Mouse (Mus musculus) urinary bladder, postnatal 25 days (tissue): ENCODE measurements around the gene Dlg2.
A peak's percentile ranks its signal among the peaks of the same experiment; 100 is the strongest.

Experiments used
- DNase-seq: peaks from one replicate; pipeline ENCODE4 v3.0.0; 2022; ENCODE audit warnings: low spot score

Dlg2 gene

DNA sequence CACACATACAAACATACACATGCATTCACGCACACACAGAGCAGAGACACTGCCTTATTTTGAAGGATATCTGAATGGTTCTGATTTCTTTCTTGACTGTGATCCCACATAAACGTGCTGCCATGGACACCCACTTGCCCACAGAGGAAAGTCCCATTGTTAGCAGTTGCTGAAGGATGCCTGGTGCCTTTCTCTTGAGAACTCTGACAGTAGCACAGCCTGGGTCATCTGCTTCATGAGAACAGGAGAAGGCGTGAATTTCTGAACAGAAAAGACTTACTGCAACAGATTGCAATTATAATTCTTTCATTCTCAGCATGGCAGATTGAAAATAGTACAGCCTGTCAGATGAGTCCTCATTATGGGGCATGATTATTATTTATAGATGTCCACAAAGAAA, 1442.6 kb downstream of the Dlg2 start:
- no peak for DNase-seq

- no peak for DNase-seq
Measured at GRCm38 (mm10) chr7:91919738-91920137, 1443.3 kb downstream of the Dlg2 start.

DNA sequence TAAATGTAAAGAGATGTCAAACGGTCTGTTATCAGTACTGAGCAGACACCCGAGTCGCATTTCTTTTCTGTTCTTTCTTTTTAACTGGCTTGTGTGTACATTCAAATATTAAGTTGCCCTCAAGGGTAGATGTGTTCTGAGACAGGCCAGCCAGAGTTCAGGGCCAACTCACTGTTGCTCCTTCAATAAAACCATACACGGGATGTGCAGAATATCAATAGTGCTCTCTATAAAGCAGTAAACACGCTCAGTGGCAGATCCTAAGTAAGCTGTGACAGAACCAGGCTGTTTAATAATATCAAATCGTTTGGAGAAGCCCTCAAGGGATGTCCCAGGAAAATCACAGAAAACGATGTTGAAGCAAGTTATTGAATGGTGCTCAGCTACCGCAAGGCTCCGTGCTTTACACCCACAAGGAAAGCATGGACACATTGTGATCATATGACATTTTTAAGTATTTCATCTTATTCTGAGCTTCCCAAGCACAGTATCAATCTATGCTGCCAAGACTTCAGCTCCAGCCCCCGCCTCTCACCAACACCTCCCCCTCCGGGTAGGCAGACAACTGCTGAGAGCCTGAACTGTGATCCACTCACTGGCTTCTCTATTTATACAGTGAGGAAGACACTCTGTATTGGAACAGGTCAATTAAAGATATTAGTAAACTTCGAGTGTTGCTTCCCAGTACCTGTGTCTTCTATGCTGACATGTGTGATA, 1458.6 kb downstream of the Dlg2 start:
- DNase-seq, result no peak

- DNase-seq, result no peak
Measured at GRCm38 (mm10) chr7:91936193-91936592, 1459.7 kb downstream of the Dlg2 start.

- DNase-seq, result no peak
Measured at GRCm38 (mm10) chr7:91943224-91943623, 1466.8 kb downstream of the Dlg2 start.

DNA sequence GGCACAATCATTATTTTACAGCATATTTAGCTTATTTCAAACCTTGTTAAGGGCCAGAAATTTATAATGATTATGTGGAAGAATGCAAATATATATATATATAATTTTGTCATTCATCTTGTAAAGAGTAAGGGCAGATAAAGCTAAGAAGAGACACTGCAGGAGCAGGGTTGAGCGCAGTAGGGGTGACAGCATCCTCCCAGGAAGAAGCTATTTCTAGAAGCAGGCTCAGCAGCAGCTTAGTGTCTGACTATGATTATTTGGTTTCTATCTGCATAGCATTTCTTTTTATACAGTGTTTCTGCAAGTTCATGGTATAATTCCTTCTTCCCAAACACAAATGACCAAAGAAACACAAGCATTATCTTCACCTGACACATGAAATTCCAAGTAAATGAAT, 1479.1 kb downstream of the Dlg2 start:
- DNase-seq, result no peak

DNA sequence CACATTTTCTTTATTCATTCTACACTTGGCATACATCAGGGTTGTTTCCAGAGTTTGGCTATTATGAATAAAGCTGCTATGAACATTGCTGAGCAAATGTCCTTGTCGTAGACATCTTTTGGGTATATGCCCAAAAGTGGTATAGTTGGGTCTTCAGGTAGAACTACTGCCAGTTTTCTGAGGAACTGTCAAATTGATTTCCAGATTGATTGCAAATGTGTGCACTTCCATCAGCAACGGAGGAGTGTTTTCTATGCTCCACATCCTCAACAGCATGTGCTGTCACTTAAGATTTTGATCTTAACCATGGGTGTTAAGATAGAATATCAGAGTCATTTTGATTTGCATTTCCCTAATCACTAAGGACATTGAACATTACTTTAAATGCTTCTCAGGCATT, 1486.5 kb downstream of the Dlg2 start:
- no peak for DNase-seq

DNA sequence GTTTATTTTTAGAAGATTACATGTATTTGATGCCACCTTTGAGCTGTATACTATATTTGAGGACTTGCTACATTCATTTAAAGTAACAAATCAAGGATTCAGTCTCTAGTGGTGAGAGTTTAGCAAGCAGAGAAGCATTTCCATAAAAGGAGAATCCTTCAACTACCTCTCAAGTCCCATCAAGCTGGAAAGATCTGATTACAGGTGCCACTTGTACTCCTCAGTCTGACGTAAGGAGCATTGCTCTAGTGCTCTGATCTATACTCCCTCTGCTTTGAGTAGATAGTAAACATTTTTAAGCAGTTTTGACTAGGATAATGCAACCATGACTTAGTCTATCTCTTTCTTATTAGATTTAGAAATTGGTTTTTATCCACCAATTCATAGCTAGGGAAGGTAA, 1496.5 kb downstream of the Dlg2 start:
- no peak for DNase-seq

DNA sequence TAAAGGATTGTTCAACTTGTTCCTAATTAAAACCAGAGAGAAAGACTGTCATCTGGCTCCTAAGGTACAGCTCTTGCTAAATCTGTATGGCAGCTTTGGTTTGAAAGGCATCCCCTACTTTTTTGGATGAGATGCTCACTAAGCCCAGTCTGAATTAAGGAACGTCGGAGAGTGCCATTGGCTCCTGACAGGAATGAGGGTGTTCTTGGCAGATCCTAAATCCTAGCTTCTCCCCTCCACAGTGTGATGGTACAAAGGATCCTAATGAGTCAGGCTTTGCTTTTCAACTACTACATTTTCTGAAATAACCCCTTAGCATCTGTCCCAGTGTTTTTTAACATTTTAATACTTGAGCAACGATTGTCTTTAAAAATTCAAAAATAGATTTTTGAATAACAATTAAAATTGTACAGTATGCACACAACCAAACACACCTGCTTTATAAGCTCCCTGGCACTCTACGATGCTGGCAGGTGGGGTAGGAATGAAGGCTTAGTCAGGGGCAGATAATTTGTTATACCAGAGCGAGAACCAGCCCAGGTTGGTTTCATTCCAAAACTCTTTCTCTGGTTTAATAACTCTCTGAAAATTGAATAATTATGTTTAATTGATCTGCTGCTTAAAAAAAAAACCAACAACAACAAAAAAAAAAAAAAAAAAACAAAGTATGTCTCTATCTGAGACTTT, 1527.4 kb downstream of the Dlg2 start:
- DNase-seq, result no peak

- DNase-seq, result no peak
Measured at GRCm38 (mm10) chr7:92005681-92006425, 1529.4 kb downstream of the Dlg2 start.

- DNase-seq, result no peak
Measured at GRCm38 (mm10) chr7:92008702-92009101, 1532.2 kb downstream of the Dlg2 start.

DNA sequence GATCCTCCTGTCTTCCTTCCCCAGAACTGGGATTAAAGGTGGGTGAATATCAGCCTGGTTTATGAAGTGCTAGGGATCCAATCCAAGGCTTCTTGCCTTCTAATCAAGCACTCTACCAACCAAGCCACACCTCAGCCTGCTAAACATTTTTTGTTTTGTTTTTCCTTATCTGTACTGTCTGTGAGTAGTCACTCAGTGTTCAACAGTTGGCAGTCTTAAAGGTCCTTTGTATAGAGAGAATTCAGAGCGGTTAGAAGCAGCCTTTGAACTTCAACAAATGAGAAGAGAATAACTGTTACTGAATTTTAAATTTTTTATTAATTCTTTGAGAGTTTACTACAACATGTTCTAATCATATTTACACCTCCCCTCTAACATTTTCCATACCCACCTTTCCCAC, 1548.5 kb downstream of the Dlg2 start:
- no peak for DNase-seq

GRCm38 (mm10) chr7:92025465-92026056, 1549.1 kb downstream of the Dlg2 start:
- DNase-seq, result no peak

- peak; percentile 22 for DNase-seq
Measured at GRCm38 (mm10) chr7:92027049-92027448, 1550.6 kb downstream of the Dlg2 start.

- no peak for DNase-seq
Measured at GRCm38 (mm10) chr7:92034256-92034655, 1557.8 kb downstream of the Dlg2 start.

GRCm38 (mm10) chr7:92040187-92040586, 1563.7 kb downstream of the Dlg2 start:
- DNase-seq, result no peak

DNA sequence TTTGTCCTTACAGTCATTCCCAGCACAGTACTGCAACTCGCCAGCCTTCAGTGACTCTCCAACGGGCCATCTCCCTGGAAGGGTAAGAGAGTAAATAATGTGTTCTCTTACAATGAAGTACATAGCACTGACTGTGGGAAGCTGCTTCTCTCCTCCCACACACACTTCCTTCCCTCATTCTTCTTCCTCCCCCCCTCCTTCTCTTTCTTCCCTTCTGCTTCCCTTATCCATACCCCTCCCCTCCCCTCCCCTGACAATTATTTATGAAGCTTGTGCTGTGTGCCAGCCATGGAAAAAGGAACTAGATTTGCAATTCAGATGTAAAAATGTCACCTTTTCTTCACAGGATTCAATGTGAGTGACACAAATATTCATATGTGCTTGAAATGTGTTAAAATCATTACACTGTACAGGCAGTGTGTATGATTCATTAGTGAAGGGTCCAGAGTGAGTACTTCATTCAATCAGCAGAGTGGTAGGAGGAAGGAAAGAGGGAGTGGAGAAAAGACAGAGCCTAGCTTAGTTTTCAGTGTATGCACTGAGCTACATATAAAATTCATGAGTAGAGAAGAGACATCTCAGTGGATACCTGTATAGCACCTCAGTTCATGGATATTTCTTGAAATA, 1564.4 kb downstream of the Dlg2 start:
- no peak for DNase-seq

DNA sequence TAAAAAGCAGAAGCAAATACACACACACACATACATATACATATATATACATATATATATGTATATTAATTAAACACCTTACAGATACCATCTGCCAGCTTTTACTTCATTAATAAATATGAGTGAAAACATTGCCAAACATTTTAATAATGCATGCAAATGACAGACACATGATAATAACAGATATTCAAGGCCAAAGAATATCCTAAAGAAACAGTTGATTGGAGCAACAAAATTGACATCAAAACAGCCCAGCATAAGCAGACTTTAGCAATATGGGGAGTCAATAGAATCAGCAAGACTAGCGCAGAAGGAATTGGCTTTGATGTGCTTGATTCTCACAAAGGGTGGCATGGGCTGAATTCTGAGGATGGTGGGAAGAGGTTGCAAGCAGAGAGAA, 1568.5 kb downstream of the Dlg2 start:
- no peak for DNase-seq

DNA sequence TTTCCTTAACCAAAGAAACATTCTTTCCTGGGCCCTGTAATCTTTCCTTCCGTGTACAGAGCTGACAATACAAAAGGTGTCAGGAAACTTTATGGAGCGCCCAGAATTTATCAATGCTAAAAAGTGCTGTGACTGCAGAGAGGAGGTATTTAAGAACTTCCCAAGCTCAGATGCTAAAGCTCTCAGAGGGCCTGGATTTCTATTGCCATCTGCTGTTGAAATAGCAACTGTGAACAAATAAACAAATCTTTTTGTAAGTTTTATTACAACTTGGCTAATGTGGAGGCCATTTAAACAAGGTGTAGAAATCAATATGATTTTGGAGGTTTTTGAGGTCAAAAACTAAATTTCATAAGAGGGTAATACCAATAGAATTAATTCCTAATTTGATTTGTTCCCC, 1570.8 kb downstream of the Dlg2 start:
- DNase-seq, result no peak

- DNase-seq, result no peak
Measured at GRCm38 (mm10) chr7:92048876-92049275, 1572.4 kb downstream of the Dlg2 start.

- no peak for DNase-seq
Measured at GRCm38 (mm10) chr7:92066851-92067250, 1590.4 kb downstream of the Dlg2 start.

GRCm38 (mm10) chr7:92087429-92087828, 1611.0 kb downstream of the Dlg2 start:
- no peak for DNase-seq
